Mouse (Mus musculus) kidney, adult 2 months (tissue): ENCODE results near the gene Prdm11. TPM values are rescaled to one million over a fixed set of nuclear protein-coding genes. Genes with fewer than 3 reads are reported as not detected.

Experiments
- DNase-seq: peaks from one replicate; pipeline ENCODE4 v3.0.0; 2021
- H3K27ac ChIP-seq: fragments of 200-500 bp; 2 replicates; pipeline ENCODE4 v1.5.1; 2012; ENCODE audit warnings: low read depth, low read length, control low read depth, inconsistent platforms; ENCODE audit not compliant: insufficient read depth
- H3K27me3 ChIP-seq: fragments of 200-500 bp; replicated peaks from 2 replicates; pipeline ENCODE4 v1.6.1; 2012; ENCODE audit warnings: mild to moderate bottlenecking, moderate library complexity, low read length, inconsistent platforms; ENCODE audit not compliant: control insufficient read depth, insufficient read depth
- H3K36me3 ChIP-seq: fragments of 200-500 bp; 2 replicates; pipeline ENCODE4 v1.6.1; 2012; ENCODE audit warnings: mild to moderate bottlenecking, moderate library complexity, low read length, inconsistent platforms; ENCODE audit not compliant: control insufficient read depth, insufficient read depth
- H3K4me1 ChIP-seq: fragments of 200-500 bp; 2 replicates; pipeline ENCODE4 v1.6.1; 2011; ENCODE audit warnings: low read length; ENCODE audit not compliant: control insufficient read depth, insufficient read depth
- H3K4me3 ChIP-seq: fragments of 200-500 bp; 2 replicates; pipeline ENCODE4 v1.5.1; 2011; ENCODE audit warnings: mild to moderate bottlenecking, low read depth, low read length, control low read depth; ENCODE audit not compliant: insufficient read depth
- CTCF ChIP-seq: fragments of 200-500 bp; conservative IDR thresholded peaks from 2 replicates; pipeline ENCODE4 v1.5.1; 2011; ENCODE audit warnings: low read depth, mild to moderate bottlenecking, control low read depth, low read length, moderate library complexity, mixed read lengths; ENCODE audit not compliant: insufficient read depth, insufficient read length
- POLR2A ChIP-seq: fragments of 200-500 bp; IDR thresholded peaks from one replicate; pipeline ENCODE4 v1.6.1; 2011; ENCODE audit warnings: low read depth, low read length, control low read depth
- WGBS: fragments of 180-500 bp; shearing (Covaris S2); methylation state at CpG from one replicate; pipeline ENCODE4 v1.1.7; 2018; 5-methylcytosine and 5-hydroxymethylcytosine counted together
- polyA plus RNA-seq: library from polyadenylated mRNA; depleted of rRNA; stranded (reverse); fragments of >200 nt; gene quantifications from 2 replicates; pipeline ENCODE4 v1.2.3, GENCODE M21; 2012

Prdm11 gene
- polyA plus RNA-seq, 1 experiment = 3.6 TPM

GRCm38 (mm10) chr2:93068942-93069341, 23.0 kb upstream of the Prdm11 start:
- 32% methylated on average over 2 of the region's 2 CpGs for WGBS
- Histone ChIP-seq H3K36me3 (no peaks in the 10 kb centered on the region), H3K27me3 (no peaks in the 10 kb centered on the region), H3K4me1 (no peaks in the 10 kb centered on the region), H3K27ac (no peak overlapping the region), H3K4me3 (no peak overlapping the region)
- peak; percentile 28 for DNase-seq
- peak; percentile 61 for TF ChIP-seq CTCF
- no peak for TF ChIP-seq POLR2A

GRCm38 (mm10) chr2:93063347-93063746, 17.4 kb upstream of the Prdm11 start:
- TF ChIP-seq POLR2A (no peak), CTCF (peak; percentile 64)
- Histone ChIP-seq H3K4me1 (no peaks in the 10 kb centered on the region), H3K27me3 (no peaks in the 10 kb centered on the region), H3K4me3 (no peak overlapping the region), H3K27ac (no peak overlapping the region), H3K36me3 (no peaks in the 10 kb centered on the region)
- DNase-seq = peak; percentile 58
- WGBS = 8% methylated on average over 2 of the region's 2 CpGs

- WGBS = 26% methylated on average over 1 of the region's 1 CpGs
- Histone ChIP-seq H3K27ac (no peak overlapping the region), H3K36me3 (no peaks in the 10 kb centered on the region)
These were observed 5.9 kb upstream of the Prdm11 start for GRCm38 (mm10) chr2:93051873-93052272.

GRCm38 (mm10) chr2:93048601-93049323, 2.8 kb upstream of the Prdm11 start:
- H3K4me3 ChIP-seq = no peak overlapping the region
- no peak overlapping the region for H3K27ac ChIP-seq
- H3K4me1 ChIP-seq = peaks cover 6% of the 10 kb centered on the region; the same call in 1 of the 2 replicates
- no peaks in the 10 kb centered on the region for H3K27me3 ChIP-seq
- no peaks in the 10 kb centered on the region for H3K36me3 ChIP-seq
- no peak for TF ChIP-seq POLR2A
- TF ChIP-seq CTCF = no peak
- 20% methylated on average over 6 of the region's 6 CpGs for WGBS
- peak; percentile 63 for DNase-seq

More at GRCm38 (mm10) chr2:93051873-93052272, 5.9 kb upstream of the Prdm11 start:
- no peak for DNase-seq
- Histone ChIP-seq H3K27me3 (no peaks in the 10 kb centered on the region), H3K4me1 (no peaks in the 10 kb centered on the region), H3K4me3 (no peak overlapping the region)
- TF ChIP-seq CTCF = peak; percentile 41; the same call in 1 of the 2 replicates
- TF ChIP-seq POLR2A = no peak

GRCm38 (mm10) chr2:93047491-93048050, 1.6 kb upstream of the Prdm11 start:
- Histone ChIP-seq H3K27ac (no peak overlapping the region), H3K36me3 (no peaks in the 10 kb centered on the region), H3K4me3 (no peak overlapping the region), H3K4me1 (peaks cover 6% of the 10 kb centered on the region; the same call in 1 of the 2 replicates), H3K27me3 (no peaks in the 10 kb centered on the region)
- no peak for DNase-seq
- WGBS = 83% methylated on average over 7 of the region's 7 CpGs
- TF ChIP-seq CTCF (no peak), POLR2A (no peak)

GRCm38 (mm10) chr2:93047036-93047435, 1.1 kb upstream of the Prdm11 start:
- Histone ChIP-seq H3K27ac (no peak overlapping the region), H3K4me3 (no peak overlapping the region), H3K27me3 (no peaks in the 10 kb centered on the region), H3K4me1 (peaks cover 6% of the 10 kb centered on the region; the same call in 1 of the 2 replicates), H3K36me3 (no peaks in the 10 kb centered on the region)
- WGBS = 63% methylated on average over 6 of the region's 6 CpGs
- DNase-seq = no peak
- TF ChIP-seq CTCF = no peak
- TF ChIP-seq POLR2A = no peak

- peak overlapping the region; percentile 74; the same call in 1 of the 2 replicates for H3K27ac ChIP-seq
- peak; percentile 50 for DNase-seq
- H3K27me3 ChIP-seq = no peaks in the 10 kb centered on the region
- no peaks in the 10 kb centered on the region for H3K36me3 ChIP-seq
- TF ChIP-seq POLR2A = no peak
- TF ChIP-seq CTCF = no peak
- H3K4me1 ChIP-seq = peaks cover 6% of the 10 kb centered on the region; the same call in 1 of the 2 replicates
- WGBS = 7% methylated on average over 5 of the region's 5 CpGs
- peak overlapping the region; percentile 86 for H3K4me3 ChIP-seq
These were observed 505 bp upstream of the Prdm11 start for GRCm38 (mm10) chr2:93046509-93046835.
